Mouse (Mus musculus) lung, postnatal 0 days (tissue): ENCODE results near the gene Txndc11. TPM values are rescaled to one million over a fixed set of nuclear protein-coding genes. Genes with fewer than 3 reads are reported as not detected.
A peak's percentile ranks its signal among the peaks of the same experiment; 100 is the strongest.

ENCODE experiments used
- ATAC-seq: fragments of 200-750 bp; cut with Nextera tagmentation; 2 replicates; pipeline ENCODE4 v1.8.0; 2017; ENCODE audit warnings: moderate library complexity
- DNase-seq: peaks from one replicate; pipeline ENCODE4 v3.0.0-alpha.2; 2016; ENCODE audit warnings: low spot score
- H3K27ac ChIP-seq: fragments of 300-500 bp; sonication (generic); 2 replicates; pipeline ENCODE4 v1.5.1; 2014; ENCODE audit warnings: antibody characterized with exemption, mild to moderate bottlenecking, low read length, mixed read lengths
- H3K27me3 ChIP-seq: fragments of 300-500 bp; sonication (generic); replicated peaks from 2 replicates; pipeline ENCODE4 v1.6.1; 2014; ENCODE audit warnings: low read length, mixed read lengths; ENCODE audit not compliant: insufficient read depth
- H3K36me3 ChIP-seq: fragments of 300-500 bp; sonication (generic); 2 replicates; pipeline ENCODE4 v1.6.1; 2014; ENCODE audit warnings: low read length, mixed read lengths; ENCODE audit not compliant: insufficient read depth
- H3K4me1 ChIP-seq: fragments of 300-500 bp; sonication (generic); 2 replicates; pipeline ENCODE4 v1.6.1; 2014; ENCODE audit warnings: antibody characterized with exemption, low read depth, low read length, mixed read lengths; ENCODE audit not compliant: insufficient read depth
- H3K4me2 ChIP-seq: fragments of 300-500 bp; sonication (generic); replicated peaks from 2 replicates; pipeline ENCODE4 v1.6.1; 2014; ENCODE audit warnings: low read depth, mild to moderate bottlenecking, low read length, moderate library complexity, mixed read lengths
- H3K4me3 ChIP-seq: fragments of 300-500 bp; sonication (generic); 2 replicates; pipeline ENCODE4 v1.5.1; 2014; ENCODE audit warnings: low read depth, low read length
- H3K9ac ChIP-seq: fragments of 300-500 bp; sonication (generic); replicated peaks from 2 replicates; pipeline ENCODE4 v1.6.1; 2014; ENCODE audit warnings: low read depth, mild to moderate bottlenecking
- H3K9me3 ChIP-seq: fragments of 300-500 bp; sonication (generic); 2 replicates; pipeline ENCODE4 v1.6.1; 2016; ENCODE audit warnings: low read length, mixed read lengths
- CTCF ChIP-seq: IDR thresholded peaks from 2 replicates; pipeline ENCODE4 v1.5.1; 2016; ENCODE audit warnings: antibody characterized with exemption, mild to moderate bottlenecking
- EP300 ChIP-seq: IDR thresholded peaks from 2 replicates; pipeline ENCODE4 v1.6.1; 2016; ENCODE audit warnings: antibody characterized with exemption, mild to moderate bottlenecking, control low read depth
- WGBS: fragments of 180-500 bp; shearing (Covaris S2); extraction: QIAGEN DNeasy Blood & Tissue Kit; methylation state at CpG from one replicate; pipeline ENCODE4 v1.1.7; 2014; 5-methylcytosine and 5-hydroxymethylcytosine counted together
- polyA plus RNA-seq: library from polyadenylated mRNA; unstranded; fragments of >200 nt; fragmentation: Nextera tagmentation; extraction: Ambion mirVana; gene quantifications from 2 replicates; pipeline ENCODE4 v1.2.1, GENCODE M21; 2015

Gene Txndc11
- polyA plus RNA-seq, 1 experiment from 2014 or later, result 27.5 TPM

GRCm38 (mm10) chr16:11073060-11073459 is 61.4 kb downstream of the Txndc11 start:
- Histone ChIP-seq H3K36me3 (peaks cover 31% of the 10 kb centered on the region), H3K4me2 (no peak overlapping the region), H3K27ac (no peak overlapping the region; the same call in 1 of the 2 replicates), H3K4me1 (peaks cover 20% of the 10 kb centered on the region), H3K27me3 (no peaks in the 10 kb centered on the region), H3K9ac (no peak overlapping the region), H3K9me3 (no peaks in the 10 kb centered on the region), H3K4me3 (no peak overlapping the region)
- ATAC-seq (no peak), DNase-seq (no peak)
- no peak for TF ChIP-seq EP300
- WGBS, result 75% methylated on average over 6 of the region's 6 CpGs

- ATAC-seq (no peak), DNase-seq (no peak)
- no peak for TF ChIP-seq EP300
- TF ChIP-seq CTCF, result no peak
- no peak overlapping the region for H3K27ac ChIP-seq
- H3K27me3 ChIP-seq, result no peaks in the 10 kb centered on the region
- H3K4me3 ChIP-seq, result no peak overlapping the region
- peaks cover 31% of the 10 kb centered on the region for H3K36me3 ChIP-seq
- no peaks in the 10 kb centered on the region for H3K9me3 ChIP-seq
- 74% methylated on average over 8 of the region's 8 CpGs for WGBS
- H3K9ac ChIP-seq, result no peak overlapping the region
- H3K4me2 ChIP-seq, result no peak overlapping the region
- peaks cover 20% of the 10 kb centered on the region for H3K4me1 ChIP-seq
Measured at GRCm38 (mm10) chr16:11072454-11072853, 62.0 kb downstream of the Txndc11 start.

- Histone ChIP-seq H3K27me3 (no peaks in the 10 kb centered on the region), H3K4me1 (peaks cover 23% of the 10 kb centered on the region), H3K9ac (no peak overlapping the region), H3K4me2 (no peak overlapping the region), H3K9me3 (no peaks in the 10 kb centered on the region), H3K36me3 (peaks cover 31% of the 10 kb centered on the region), H3K4me3 (no peak overlapping the region), H3K27ac (no peak overlapping the region)
- ATAC-seq (no peak), DNase-seq (no peak)
- TF ChIP-seq CTCF (no peak), EP300 (no peak)
- 84% methylated on average over 4 of the region's 4 CpGs for WGBS
Measured at GRCm38 (mm10) chr16:11071887-11072286, 62.6 kb downstream of the Txndc11 start.

- H3K9ac ChIP-seq, result no peak overlapping the region
- H3K27me3 ChIP-seq, result no peaks in the 10 kb centered on the region
- H3K36me3 ChIP-seq, result peaks cover 31% of the 10 kb centered on the region
- H3K4me1 ChIP-seq, result peaks cover 23% of the 10 kb centered on the region
- ATAC-seq, result no peak
- H3K4me3 ChIP-seq, result no peak overlapping the region
- WGBS, result 75% methylated on average over 5 of the region's 5 CpGs
- DNase-seq, result no peak
- no peaks in the 10 kb centered on the region for H3K9me3 ChIP-seq
- no peak for TF ChIP-seq EP300
- no peak for TF ChIP-seq CTCF
- H3K4me2 ChIP-seq, result no peak overlapping the region
- H3K27ac ChIP-seq, result no peak overlapping the region
Measured at GRCm38 (mm10) chr16:11071176-11071575, 63.3 kb downstream of the Txndc11 start.

GRCm38 (mm10) chr16:11069710-11070420 is 64.6 kb downstream of the Txndc11 start:
- ATAC-seq (no peak), DNase-seq (peak; percentile 23)
- no peak for TF ChIP-seq CTCF
- TF ChIP-seq EP300, result peak; percentile 43; the same call in 1 of the 2 replicates
- no peak overlapping the region for H3K4me3 ChIP-seq
- no peak overlapping the region for H3K9ac ChIP-seq
- peaks cover 32% of the 10 kb centered on the region for H3K4me1 ChIP-seq
- WGBS, result 59% methylated on average over 7 of the region's 7 CpGs
- peak overlapping the region; percentile 54 for H3K27ac ChIP-seq
- no peaks in the 10 kb centered on the region for H3K9me3 ChIP-seq
- H3K4me2 ChIP-seq, result no peak overlapping the region; the same call in 1 of the 2 replicates
- H3K27me3 ChIP-seq, result no peaks in the 10 kb centered on the region
- H3K36me3 ChIP-seq, result peaks cover 26% of the 10 kb centered on the region

GRCm38 (mm10) chr16:11069271-11069670 is 65.2 kb downstream of the Txndc11 start:
- DNase-seq (no peak), ATAC-seq (no peak)
- no peak overlapping the region for H3K9ac ChIP-seq
- H3K4me3 ChIP-seq, result no peak overlapping the region
- peaks cover 32% of the 10 kb centered on the region for H3K4me1 ChIP-seq
- 49% methylated on average over 6 of the region's 6 CpGs for WGBS
- no peaks in the 10 kb centered on the region for H3K9me3 ChIP-seq
- peak overlapping the region; percentile 47; the same call in 1 of the 2 replicates for H3K27ac ChIP-seq
- TF ChIP-seq CTCF (no peak), EP300 (no peak)
- no peak overlapping the region; the same call in 1 of the 2 replicates for H3K4me2 ChIP-seq
- H3K36me3 ChIP-seq, result peaks cover 22% of the 10 kb centered on the region; the same call in 1 of the 2 replicates
- H3K27me3 ChIP-seq, result no peaks in the 10 kb centered on the region
